Mouse (Mus musculus): ENCODE data around the gene Actrt3.

Gene Actrt3

GRCm38 (mm10) chr3:30553741-30554140, 46.0 kb downstream of the Actrt3 start:
- no peak overlapping the region for H3K4me3 ChIP-seq (replicated peaks; ENCODE audit: low read length)
- H3K27me3 ChIP-seq (ENCODE audit: insufficient read depth, low read length): peaks cover 7% of the 10 kb centered on the region; the same call in 1 of the 2 replicates
- no peaks in the 10 kb centered on the region for H3K4me1 ChIP-seq (replicated peaks; ENCODE audit: low read depth, low read length)
- no peaks in the 10 kb centered on the region for H3K36me3 ChIP-seq (ENCODE audit: insufficient read depth, low read length)
- TF ChIP-seq NANOG (IDR thresholded peaks at IDR 0.05; ENCODE audit: borderline replicate concordance, low read length) (no peak), CTCF (conservative IDR thresholded peaks at IDR 0.05; ENCODE audit: low read length) (no peak), POU5F1 (IDR thresholded peaks at IDR 0.05; ENCODE audit: borderline replicate concordance, low read length) (no peak)
- no peaks in the 10 kb centered on the region for H3K9me3 ChIP-seq (ENCODE audit: low read length)

- peaks cover 6% of the 10 kb centered on the region; the same call in 1 of the 2 replicates for H3K27me3 ChIP-seq (ENCODE audit: insufficient read depth, low read length)
- no peaks in the 10 kb centered on the region for H3K36me3 ChIP-seq (ENCODE audit: insufficient read depth, low read length)
- no peak overlapping the region for H3K4me3 ChIP-seq (replicated peaks; ENCODE audit: low read length)
- no peaks in the 10 kb centered on the region for H3K9me3 ChIP-seq (ENCODE audit: low read length)
- TF ChIP-seq NANOG (IDR thresholded peaks at IDR 0.05; ENCODE audit: borderline replicate concordance, low read length) (no peak), CTCF (conservative IDR thresholded peaks at IDR 0.05; ENCODE audit: low read length) (peak; percentile 26; the same call in 1 of the 2 replicates)
- peaks cover 18% of the 10 kb centered on the region for H3K4me1 ChIP-seq (replicated peaks; ENCODE audit: low read depth, low read length)
These were observed 49.5 kb downstream of the Actrt3 start for GRCm38 (mm10) chr3:30550218-30550617.

GRCm38 (mm10) chr3:30548928-30549327, 50.8 kb downstream of the Actrt3 start:
- peaks cover 6% of the 10 kb centered on the region; the same call in 1 of the 2 replicates for H3K27me3 ChIP-seq (ENCODE audit: insufficient read depth, low read length)
- H3K36me3 ChIP-seq (ENCODE audit: insufficient read depth, low read length): no peaks in the 10 kb centered on the region
- H3K4me3 ChIP-seq (replicated peaks; ENCODE audit: low read length): no peak overlapping the region
- peaks cover 21% of the 10 kb centered on the region for H3K4me1 ChIP-seq (replicated peaks; ENCODE audit: low read depth, low read length)
- TF ChIP-seq CTCF (conservative IDR thresholded peaks at IDR 0.05; ENCODE audit: low read length) (no peak), NANOG (IDR thresholded peaks at IDR 0.05; ENCODE audit: borderline replicate concordance, low read length) (no peak)
- H3K9me3 ChIP-seq (ENCODE audit: low read length): no peaks in the 10 kb centered on the region

GRCm38 (mm10) chr3:30547908-30548307, 51.8 kb downstream of the Actrt3 start, which contains the start of gene Mecom:
Mecom (minus strand) TSS chr3:30548008.
- Histone ChIP-seq H3K4me3 (replicated peaks; ENCODE audit: low read length) (0 out of 2 replicates have a peak within 1 kb of the TSS, but pooled peaks have one; percentile 26), H3K4me1 (replicated peaks; ENCODE audit: low read depth, low read length) (peaks cover 21% of the 10 kb centered on the region), H3K36me3 (ENCODE audit: insufficient read depth, low read length) (no peaks in the 10 kb centered on the region), H3K9me3 (ENCODE audit: low read length) (no peaks in the 10 kb centered on the region), H3K27me3 (ENCODE audit: insufficient read depth, low read length) (peaks cover 6% of the 10 kb centered on the region; the same call in 1 of the 2 replicates)
- no peak for TF ChIP-seq POU5F1 (IDR thresholded peaks at IDR 0.05; ENCODE audit: borderline replicate concordance, low read length)
- TF ChIP-seq CTCF (conservative IDR thresholded peaks at IDR 0.05; ENCODE audit: low read length): no peak
- TF ChIP-seq NANOG (IDR thresholded peaks at IDR 0.05; ENCODE audit: borderline replicate concordance, low read length): no peak

Data from E14TG2a.4 (cell line).